Mouse (Mus musculus) ovary, postnatal 10 days (tissue): ENCODE measurements at regions not wholly inside any gene's neighbourhood (a gene's known extent, or its start where the extent isn't known, plus 50 kb on each side); places are given as distances from the start of the nearest gene placed in this dataset.

Experiments used
- DNase-seq: peaks from one replicate; pipeline ENCODE4 v3.0.0; 2022; ENCODE audit warnings: low spot score

DNA sequence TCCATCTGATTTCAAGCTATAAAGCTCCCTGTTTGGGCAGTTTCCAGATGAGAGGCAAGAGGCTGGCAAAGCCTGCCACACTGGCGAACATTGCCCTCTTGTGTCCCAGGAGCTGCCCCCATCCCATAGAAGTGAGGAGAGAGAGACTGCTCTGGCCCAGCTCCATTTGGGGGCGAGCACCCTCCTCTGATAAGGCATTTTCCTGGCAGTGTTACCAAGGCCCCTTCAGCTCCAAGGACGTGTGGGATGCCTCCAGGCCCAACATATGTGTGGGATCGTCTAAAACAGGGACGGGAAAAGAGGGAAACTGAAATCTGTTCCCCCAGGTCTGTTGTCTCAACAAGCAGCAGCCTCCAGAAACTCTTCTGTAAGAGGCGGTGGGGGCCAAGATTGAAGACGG lies 88.0 kb upstream of the Csf3r start:
- DNase-seq, result no peak

DNA sequence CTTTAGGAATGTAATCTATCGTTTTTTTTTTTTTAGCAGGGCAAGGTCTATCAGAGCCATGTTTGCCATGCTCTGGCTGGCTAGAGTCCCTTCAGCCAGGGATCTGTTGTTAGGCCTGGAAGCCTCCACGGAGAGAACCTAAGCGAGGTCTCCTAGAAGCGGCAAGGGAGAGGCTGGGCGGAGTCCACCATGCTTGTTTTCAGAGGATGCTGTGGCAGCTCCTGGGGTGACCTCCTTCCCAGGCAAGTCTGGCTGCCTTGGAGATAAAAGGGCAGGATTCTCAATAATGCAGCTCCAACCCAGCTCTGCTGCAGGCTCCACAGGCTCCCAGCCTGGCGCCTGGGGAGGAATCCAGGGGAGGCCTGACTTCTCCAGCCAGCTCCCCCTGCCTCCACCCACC lies 86.2 kb upstream of the Csf3r start:
- no peak for DNase-seq

DNA sequence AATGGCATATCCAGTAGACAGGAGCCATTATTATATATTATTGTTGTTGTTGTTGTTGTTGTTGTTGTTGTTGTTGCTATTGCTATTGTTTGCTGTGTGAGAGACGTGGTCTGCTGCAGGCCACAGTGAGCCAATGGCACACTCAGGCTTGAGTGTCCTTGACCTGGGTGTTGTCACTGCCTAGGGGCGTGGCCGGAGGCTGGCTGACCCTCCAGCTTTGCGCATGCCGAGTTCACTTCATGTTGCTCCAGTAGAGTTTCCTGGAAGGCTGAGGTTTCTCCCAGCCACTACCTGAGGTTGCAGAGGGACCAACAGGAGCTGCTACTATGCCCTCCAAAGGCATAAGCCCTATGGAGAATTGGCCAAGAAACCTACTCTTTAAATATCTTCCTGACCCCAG lies 83.1 kb upstream of the Csf3r start:
- DNase-seq, result no peak

DNA sequence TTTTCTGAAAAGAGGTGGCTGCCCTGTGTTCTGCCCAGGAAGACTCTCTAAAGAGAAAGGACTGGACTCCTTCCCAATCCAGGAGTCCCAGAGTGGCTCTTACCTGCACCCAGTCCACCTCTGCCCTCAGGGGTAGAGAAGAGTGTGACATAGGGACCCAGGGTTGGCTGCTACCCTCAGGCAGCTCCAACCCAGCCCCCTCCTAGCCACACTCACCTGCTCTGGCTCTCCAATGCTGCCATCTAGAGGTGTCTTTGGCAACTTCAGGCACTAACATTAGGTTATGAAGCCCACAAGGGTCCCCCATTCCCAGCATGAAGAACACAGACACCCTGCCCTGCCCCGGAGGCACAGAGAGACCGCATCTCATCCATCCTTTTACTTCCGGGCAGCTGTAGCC lies 82.4 kb upstream of the Csf3r start:
- DNase-seq, result no peak

DNA sequence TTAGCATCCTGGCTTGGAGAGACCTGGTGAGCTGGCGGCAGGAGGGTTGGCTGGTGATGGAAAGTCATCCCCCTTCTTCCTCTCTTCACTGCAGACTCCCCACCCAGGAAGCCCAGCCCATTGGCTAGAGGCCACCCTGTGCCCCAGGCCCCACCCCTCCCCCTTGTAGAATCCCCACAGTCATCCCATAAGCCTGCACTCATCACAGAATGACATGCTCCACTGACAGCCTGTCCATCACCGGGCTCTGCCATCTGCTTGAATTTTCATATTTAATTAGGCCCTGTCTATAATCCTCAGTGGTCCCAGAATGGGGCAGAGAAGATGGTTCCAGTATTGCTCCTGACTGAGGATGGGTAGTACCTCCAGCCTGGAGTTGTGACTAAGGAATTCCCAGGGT lies 79.3 kb upstream of the Csf3r start:
- DNase-seq, result no peak

DNA sequence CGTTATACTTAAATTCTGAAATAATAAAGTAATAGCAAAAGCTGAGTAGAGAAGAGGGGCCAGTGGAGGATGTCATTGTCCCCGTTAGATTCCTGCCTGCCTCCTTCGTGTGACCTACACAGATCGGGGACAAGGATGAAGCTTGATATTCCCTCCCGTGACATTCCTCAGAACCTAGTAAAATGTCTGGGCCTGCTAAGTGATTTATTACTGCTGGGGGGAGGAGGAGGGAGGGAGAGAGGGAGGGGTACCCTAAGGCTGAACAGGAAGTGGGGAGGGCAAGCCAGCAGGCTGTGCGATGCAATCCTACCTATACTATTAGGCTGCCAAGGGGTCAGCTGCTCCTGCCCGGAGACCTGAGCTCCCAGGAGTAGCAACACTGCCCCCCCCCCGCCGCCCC lies 64.9 kb upstream of the Csf3r start:
- DNase-seq, result no peak

DNA sequence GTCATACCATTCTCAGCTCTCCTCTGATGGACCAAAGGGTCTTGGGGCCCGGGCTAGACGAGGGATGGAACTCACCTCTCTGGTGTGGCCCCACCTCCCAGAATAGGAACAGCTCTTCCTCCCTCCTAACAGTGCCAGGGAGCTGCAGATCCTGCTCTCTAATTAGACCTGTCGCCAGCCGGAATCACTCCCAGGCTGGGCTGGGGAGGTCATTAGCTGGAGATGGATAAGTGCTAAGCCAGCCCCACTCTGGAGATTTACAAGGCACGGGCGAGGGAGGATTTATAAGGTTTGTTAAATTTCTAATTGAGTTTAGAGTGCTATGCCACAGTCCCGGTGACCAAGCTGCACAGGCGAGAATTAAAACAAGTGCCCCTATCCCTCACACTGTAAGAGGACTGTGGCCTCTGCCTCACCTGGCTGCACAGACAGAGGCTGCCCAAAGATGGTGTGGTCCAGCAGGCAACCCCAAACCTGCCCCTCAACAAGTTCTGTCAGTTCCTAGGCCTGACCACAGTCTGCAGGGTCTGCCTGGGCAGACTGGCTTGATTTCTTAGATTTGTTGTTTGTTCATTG lies 63.6 kb upstream of the Csf3r start:
- DNase-seq, result no peak

DNA sequence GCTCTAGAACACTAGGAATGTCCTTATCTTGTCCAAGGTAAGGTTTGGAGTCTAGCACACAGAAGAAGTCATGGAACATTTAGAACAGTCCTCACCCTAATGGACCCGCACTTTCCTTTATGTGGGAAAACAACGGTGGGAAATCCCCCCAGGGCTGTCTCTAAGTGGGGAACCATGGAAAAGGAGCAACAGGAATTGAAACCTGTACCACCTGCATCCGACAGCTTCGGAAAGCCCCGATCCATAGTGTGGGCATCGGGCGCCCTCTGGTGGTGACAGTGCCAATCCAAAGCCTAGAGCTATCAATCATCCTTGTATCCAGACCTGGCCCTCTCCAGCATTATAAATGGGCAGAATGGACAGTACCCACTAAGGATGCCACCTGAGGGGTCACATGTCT lies 61.7 kb upstream of the Csf3r start:
- peak; percentile 54 for DNase-seq
